Mouse (Mus musculus) brain, embryonic 14.5 days (tissue): ENCODE data around the gene Cmtr1. TPM values are rescaled to one million over a fixed set of nuclear protein-coding genes. Genes with fewer than 3 reads are reported as not detected.

Source experiments
- DNase-seq: peaks from one replicate; pipeline ENCODE4 v3.0.0-alpha.2; 2011; ENCODE audit warnings: low read depth
- CTCF ChIP-seq: fragments of 200-500 bp; IDR thresholded peaks from 2 replicates; pipeline ENCODE4 v1.5.1; 2012; ENCODE audit warnings: inconsistent platforms, mild to moderate bottlenecking, moderate library complexity, borderline replicate concordance; ENCODE audit not compliant: insufficient read depth, insufficient read length; ENCODE audit errors: extremely low read depth
- POLR2A ChIP-seq: fragments of 200-500 bp; IDR thresholded peaks from 2 replicates; pipeline ENCODE4 v1.6.1; 2012; ENCODE audit warnings: mild to moderate bottlenecking, inconsistent platforms, borderline replicate concordance; ENCODE audit not compliant: poor library complexity, insufficient read depth, insufficient read length, severe bottlenecking; ENCODE audit errors: extremely low read depth
- polyA plus RNA-seq: library from polyadenylated mRNA; depleted of rRNA; stranded (reverse); fragments of >200 nt; gene quantifications from 2 replicates; pipeline ENCODE4 v1.2.3, GENCODE M21; 2012

Cmtr1 gene
- polyA plus RNA-seq, 1 experiment = 57.2 TPM

- no peak for DNase-seq
- no peak for TF ChIP-seq CTCF
These were observed 29.9 kb downstream of the Cmtr1 start for GRCm38 (mm10) chr17:29690257-29690656.

GRCm38 (mm10) chr17:29692827-29693226 is 32.4 kb downstream of the Cmtr1 start:
- DNase-seq = no peak

GRCm38 (mm10) chr17:29693571-29693970 is 33.2 kb downstream of the Cmtr1 start:
- TF ChIP-seq CTCF (no peak), POLR2A (no peak)
- no peak for DNase-seq

More at GRCm38 (mm10) chr17:29692827-29693226, 32.4 kb downstream of the Cmtr1 start:
- TF ChIP-seq POLR2A (no peak), CTCF (no peak)

GRCm38 (mm10) chr17:29694516-29694915 is 34.1 kb downstream of the Cmtr1 start:
- no peak for DNase-seq
- TF ChIP-seq CTCF (no peak), POLR2A (no peak)

GRCm38 (mm10) chr17:29696940-29697339 is 36.5 kb downstream of the Cmtr1 start:
- no peak for TF ChIP-seq CTCF
- TF ChIP-seq POLR2A = no peak
- no peak for DNase-seq

GRCm38 (mm10) chr17:29698421-29698820 is 38.0 kb downstream of the Cmtr1 start:
- no peak for DNase-seq

GRCm38 (mm10) chr17:29700573-29700972 is 40.2 kb downstream of the Cmtr1 start:
- no peak for DNase-seq
- TF ChIP-seq POLR2A = no peak
- no peak for TF ChIP-seq CTCF

More at GRCm38 (mm10) chr17:29698421-29698820, 38.0 kb downstream of the Cmtr1 start:
- TF ChIP-seq POLR2A = no peak
- TF ChIP-seq CTCF = no peak

- TF ChIP-seq CTCF = no peak
- no peak for TF ChIP-seq POLR2A
- DNase-seq = peak; percentile 85
These were observed 42.7 kb downstream of the Cmtr1 start for GRCm38 (mm10) chr17:29702938-29703710.

- TF ChIP-seq POLR2A (no peak), CTCF (peak; percentile 93)
These were observed 44.4 kb downstream of the Cmtr1 start for GRCm38 (mm10) chr17:29704781-29705180.

GRCm38 (mm10) chr17:29705881-29706280 is 45.5 kb downstream of the Cmtr1 start:
- no peak for DNase-seq
- TF ChIP-seq POLR2A (no peak), CTCF (no peak)

More at GRCm38 (mm10) chr17:29704781-29705180, 44.4 kb downstream of the Cmtr1 start:
- DNase-seq = peak; percentile 81

- TF ChIP-seq POLR2A (no peak), CTCF (no peak)
- DNase-seq = peak; percentile 88
These were observed 46.7 kb downstream of the Cmtr1 start for GRCm38 (mm10) chr17:29706981-29707545.

GRCm38 (mm10) chr17:29708783-29709182 is 48.4 kb downstream of the Cmtr1 start:
- no peak for DNase-seq
- TF ChIP-seq POLR2A = no peak
- no peak for TF ChIP-seq CTCF

GRCm38 (mm10) chr17:29710562-29711044 is 50.2 kb downstream of the Cmtr1 start:
- no peak for TF ChIP-seq POLR2A
- no peak for TF ChIP-seq CTCF
- DNase-seq = peak; percentile 90
